In genomic region chr2:72235361-72235901, GRCm38 (mm10) we compare ENCODE assay signal across 8 mouse cellular contexts. TPM values are rescaled to one million over a fixed set of nuclear protein-coding genes. Genes with fewer than 3 reads are reported as not detected.
DNase-seq lines count a peak whose midpoint lies in the region; ATAC-seq and TF ChIP-seq lines count a peak whose summit lies in the region.

No protein-coding gene starts in this region.

- H3K36me3 ChIP-seq in intestine, postnatal 0 days (ENCODE audit: control insufficient read depth, insufficient read depth) = no peaks in the 10 kb centered on the region
- H3K36me3 ChIP-seq in intestine, embryonic 15.5 days = no peaks in the 10 kb centered on the region
- H3K36me3 ChIP-seq in midbrain, embryonic 13.5 days = no peaks in the 10 kb centered on the region

- H3K9ac ChIP-seq in intestine, postnatal 0 days (ENCODE audit: low read depth, low read length) = no peak overlapping the region
- H3K9ac ChIP-seq in intestine, embryonic 15.5 days = no peak overlapping the region
- peak overlapping the region; percentile 25; the same call in 1 of the 2 replicates for H3K9ac ChIP-seq in midbrain, embryonic 13.5 days (replicated peaks)

- H3K4me1 ChIP-seq in intestine, postnatal 0 days (replicated peaks; ENCODE audit: control insufficient read depth, insufficient read depth, low read length) = no peaks in the 10 kb centered on the region
- H3K4me1 ChIP-seq in intestine, embryonic 15.5 days (replicated peaks) = no peaks in the 10 kb centered on the region
- peaks cover 10% of the 10 kb centered on the region for H3K4me1 ChIP-seq in midbrain, embryonic 13.5 days (replicated peaks)

- H3K27ac ChIP-seq in intestine, postnatal 0 days (ENCODE audit: low read depth, low read length) = no peak overlapping the region
- no peak overlapping the region for H3K27ac ChIP-seq in intestine, embryonic 15.5 days
- peak overlapping the region; percentile 35 for H3K27ac ChIP-seq in midbrain, embryonic 13.5 days

- intact Hi-C loops in left cerebral cortex, postnatal 36 days (cut with DNase I) = loop anchor here (2.0 to 10.0 kb wide), 3 partner anchors 155 to 1042 kb away; no protein-coding TSS in a partner anchor

- TF ChIP-seq CTCF in intestine, postnatal 0 days (IDR thresholded peaks at IDR 0.05; ENCODE audit: low read depth) = 0 out of 2 replicates have a peak, but pooled peaks have one; percentile 8

- no peak overlapping the region for H3K4me3 ChIP-seq in intestine, postnatal 0 days (ENCODE audit: low read depth, low read length)
- no peak overlapping the region for H3K4me3 ChIP-seq in intestine, embryonic 15.5 days (replicated peaks)
- no peak overlapping the region for H3K4me3 ChIP-seq in midbrain, embryonic 13.5 days (replicated peaks)

- no peak overlapping the region for H3K4me2 ChIP-seq in intestine, postnatal 0 days (replicated peaks; ENCODE audit: low read depth)
- H3K4me2 ChIP-seq in intestine, embryonic 15.5 days (replicated peaks) = no peak overlapping the region
- no peak overlapping the region for H3K4me2 ChIP-seq in midbrain, embryonic 13.5 days (replicated peaks)

- DNase-seq in cerebellum, adult 9-10 months = peak; percentile 38
- DNase-seq in heart, adult 8-10 months (ENCODE audit: low spot score) = peak; percentile 53
- DNase-seq in kidney, adult 8-10 months = no peak
- no peak for DNase-seq in left cerebral cortex, postnatal 36 days (ENCODE audit: low spot score in 2 of 2)
- DNase-seq in left cerebral cortex, adult 11 months (ENCODE audit: low spot score) = no peak

- no peaks in the 10 kb centered on the region for H3K27me3 ChIP-seq in intestine, postnatal 0 days (replicated peaks; ENCODE audit: control insufficient read depth, insufficient read depth, low read length)
- H3K27me3 ChIP-seq in intestine, embryonic 15.5 days (replicated peaks) = no peaks in the 10 kb centered on the region
- H3K27me3 ChIP-seq in midbrain, embryonic 13.5 days = peaks cover 10% of the 10 kb centered on the region; the same call in 1 of the 2 replicates

- 59% methylated on average over 12 of the region's 12 CpGs for WGBS in intestine, postnatal 0 days
- 52% methylated on average over 12 of the region's 12 CpGs for WGBS in intestine, embryonic 15.5 days
- 44% methylated on average over 12 of the region's 12 CpGs for WGBS in midbrain, embryonic 13.5 days

- no peaks in the 10 kb centered on the region for H3K9me3 ChIP-seq in intestine, postnatal 0 days (ENCODE audit: control insufficient read depth)
- no peaks in the 10 kb centered on the region for H3K9me3 ChIP-seq in intestine, embryonic 15.5 days
- H3K9me3 ChIP-seq in midbrain, embryonic 13.5 days = no peaks in the 10 kb centered on the region

- ATAC-seq in intestine, postnatal 0 days = no peak
- ATAC-seq in intestine, embryonic 15.5 days = no peak; the same call in 1 of the 2 replicates
- 0 out of 2 replicates have a peak, but pooled peaks have one; percentile 14 for ATAC-seq in midbrain, embryonic 13.5 days

RNA-seq across cellular contexts. Expression of gene Map3k20, which starts 50.0 kb away (rescaled TPM):
- polyA plus RNA-seq in intestine, postnatal 0 days (2015; fragmentation: Nextera tagmentation; extraction: Ambion mirVana) = 9.0 and 9.6 TPM in 2 replicates
- 17.0 and 17.7 TPM in 2 replicates for polyA plus RNA-seq in intestine, embryonic 15.5 days (2015; fragmentation: Nextera tagmentation; extraction: Ambion mirVana)
- 100 to 1,000 TPM; 281 to 324 (median 299) TPM for total RNA-seq in heart, adult 8-10 months (2022)
- polyA plus RNA-seq in midbrain, embryonic 13.5 days (2015; fragmentation: Nextera tagmentation; extraction: Ambion mirVana) = 5.5 and 6.1 TPM in 2 replicates
- 10 to 100 TPM; 11.7 to 11.8 TPM for total RNA-seq in left cerebral cortex, postnatal 36 days (2021)

Comparison
In these comparisons a context has a peak if more than half of its experiments do, and no peak if none do; other contexts are left out.
1. DNase-seq: peak in cerebellum, adult 9-10 months (single experiment) and heart, adult 8-10 months (single experiment); none in kidney, adult 8-10 months (0 of 2), left cerebral cortex, postnatal 36 days (0 of 2) and left cerebral cortex, adult 11 months (single experiment).